Mouse (Mus musculus) 3134 (cell line): Measurements from ENCODE around the gene Lce3c.

Experiments
- DNase-seq: peaks from one replicate; pipeline ENCODE4 v3.0.0-alpha.2; 2011; ENCODE audit warnings: low spot score; ENCODE audit not compliant: insufficient read length; ENCODE audit errors: extremely low read depth

Lce3c gene

GRCm38 (mm10) chr3:92944186-92944585, at the start of gene Lce3c:
Lce3c (plus strand) TSS chr3:92944486.
- no peak for DNase-seq

DNA sequence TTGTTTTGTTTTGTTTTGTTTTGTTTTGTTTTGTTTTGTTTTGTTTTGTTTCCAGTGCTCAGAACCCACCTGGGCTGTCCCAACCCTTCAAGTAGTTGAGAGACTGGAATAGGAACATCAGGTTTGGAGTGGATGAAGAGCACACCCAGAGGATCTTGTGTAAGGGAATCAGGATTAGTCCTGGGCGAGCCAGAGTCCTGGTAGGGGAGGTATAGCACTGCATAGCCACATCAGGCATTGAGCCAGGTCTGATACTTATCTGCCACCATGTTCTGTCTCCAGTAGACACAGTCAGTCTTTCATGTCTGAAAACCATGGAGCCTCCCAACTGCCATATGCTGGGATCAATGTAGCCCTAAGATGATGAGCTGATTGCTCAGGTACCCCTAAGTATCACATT, 49.8 kb upstream of the Lce3c start:
- no peak for DNase-seq

DNA sequence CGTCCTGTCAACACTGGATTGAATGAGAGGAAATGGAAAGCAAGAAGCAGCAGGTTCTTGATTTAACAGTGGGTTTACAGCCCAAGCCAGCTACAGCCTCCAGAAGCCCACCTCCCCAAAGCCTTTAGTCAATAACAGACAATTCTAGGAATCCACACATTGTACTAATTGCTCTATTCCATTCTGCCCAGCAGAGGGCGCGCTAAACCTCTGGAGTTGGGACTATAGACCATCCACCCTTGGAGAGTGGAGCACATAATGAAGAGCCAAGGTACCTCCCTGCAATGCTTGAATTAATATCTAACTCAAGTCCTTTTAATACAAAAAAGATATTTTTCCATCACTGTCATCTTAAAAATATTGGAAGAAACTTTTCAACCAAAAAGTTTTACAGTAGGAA, 41.3 kb upstream of the Lce3c start:
- DNase-seq = no peak

- DNase-seq = no peak
Observed at GRCm38 (mm10) chr3:92903640-92904039, 40.6 kb upstream of the Lce3c start.

- DNase-seq = no peak
Observed at GRCm38 (mm10) chr3:92905182-92905581, 39.1 kb upstream of the Lce3c start.

DNA sequence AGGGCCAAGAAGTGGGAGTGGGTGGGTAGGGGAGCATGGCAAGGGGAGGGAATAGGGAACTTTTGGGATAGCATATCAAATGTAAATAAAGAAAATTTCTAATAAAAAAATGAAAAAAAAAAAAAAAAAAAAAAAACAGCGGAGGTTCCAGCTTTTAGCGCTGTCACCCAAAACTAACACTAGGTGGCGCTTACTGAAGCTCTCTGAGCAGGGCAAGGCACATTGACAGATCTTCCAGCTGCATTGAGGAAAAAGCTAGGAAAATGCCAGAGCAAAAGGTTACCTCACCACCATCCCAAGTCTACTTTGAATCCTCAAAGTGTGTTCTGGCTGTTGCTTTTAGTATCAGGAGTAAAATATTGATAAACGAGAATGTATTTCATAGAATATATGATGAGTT, 36.7 kb upstream of the Lce3c start:
- no peak for DNase-seq

DNA sequence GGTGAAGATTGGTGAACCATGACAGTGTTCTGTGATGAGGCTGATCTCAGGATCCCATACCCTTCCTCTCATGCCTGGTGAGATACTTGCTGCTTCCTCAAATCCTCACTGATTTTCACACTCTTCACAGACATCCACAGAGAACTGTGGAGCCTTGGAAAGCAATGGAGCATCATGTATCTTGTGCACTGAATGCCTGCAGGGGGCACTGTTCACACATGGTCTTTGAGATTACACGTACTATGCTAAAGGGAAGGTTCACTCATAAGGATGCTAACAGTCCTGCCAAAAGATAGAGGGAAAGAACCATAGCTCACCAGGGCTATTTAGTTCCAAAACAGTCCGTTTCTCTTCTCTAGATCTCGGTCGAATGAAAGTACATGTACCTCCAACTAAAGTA, 23.9 kb upstream of the Lce3c start:
- DNase-seq = no peak

- DNase-seq = no peak
Observed at GRCm38 (mm10) chr3:92926130-92926529, 18.2 kb upstream of the Lce3c start, which contains the start of gene Lce3a. Lce3a (minus strand) TSS chr3:92926230.

GRCm38 (mm10) chr3:92932679-92933078, 11.6 kb upstream of the Lce3c start, which contains the start of gene Lce3b:
Lce3b (plus strand) TSS chr3:92932979.
- no peak for DNase-seq

GRCm38 (mm10) chr3:92957090-92957489, 12.8 kb downstream of the Lce3c start, which contains the start of gene Lce3d:
Lce3d (plus strand) TSS chr3:92957390.
- DNase-seq = no peak

- no peak for DNase-seq
Observed at GRCm38 (mm10) chr3:92966761-92967160, 22.5 kb downstream of the Lce3c start, which contains the start of gene Lce3e. Lce3e (plus strand) TSS chr3:92967061.

- no peak for DNase-seq
Observed at GRCm38 (mm10) chr3:92978484-92978883, 34.2 kb downstream of the Lce3c start.

DNA sequence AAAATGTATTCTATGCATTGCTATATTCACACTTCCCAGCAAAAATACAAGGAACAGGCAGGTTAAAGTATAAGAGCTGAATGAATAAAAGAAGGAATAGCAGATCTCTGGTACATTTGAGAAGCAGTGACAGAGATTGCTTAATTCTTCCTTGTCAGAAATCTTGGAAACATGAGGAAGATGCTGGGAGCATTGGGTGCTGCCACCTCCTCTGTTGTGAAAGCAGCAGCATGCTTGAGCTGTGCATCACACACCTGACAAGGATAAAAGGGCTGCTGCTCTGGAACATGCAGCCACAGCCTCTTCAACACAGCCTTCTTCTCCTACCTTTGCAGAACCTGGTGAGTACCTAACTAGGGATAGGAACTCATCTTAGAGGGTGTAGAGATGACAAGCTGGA, 47.6 kb downstream of the Lce3c start, which contains the start of gene Lce3f:
Lce3f (plus strand) TSS at position 301 of the 400 bp plus-strand sequence.
- DNase-seq = no peak
